Mouse (Mus musculus) myocyte (in vitro differentiated cells): ENCODE results near the gene Muc16.

Experiments
- E2F4 ChIP-seq: IDR thresholded peaks from one replicate; pipeline ENCODE4 v1.6.1; 2011; ENCODE audit warnings: mild to moderate bottlenecking, control low read depth, moderate library complexity; ENCODE audit not compliant: insufficient read depth
- MAX ChIP-seq: IDR thresholded peaks from one replicate; pipeline ENCODE4 v1.6.1; 2011; ENCODE audit warnings: low read depth, mild to moderate bottlenecking, control low read depth
- POLR2A ChIP-seq: IDR thresholded peaks from one replicate; pipeline ENCODE4 v1.6.1; 2011; ENCODE audit warnings: low read depth, mild to moderate bottlenecking, control low read depth, moderate library complexity; ENCODE audit not compliant: insufficient read length
- USF1 ChIP-seq: IDR thresholded peaks from one replicate; pipeline ENCODE4 v1.6.1; 2011; ENCODE audit warnings: low read depth, mild to moderate bottlenecking, control low read depth, moderate library complexity

DNA sequence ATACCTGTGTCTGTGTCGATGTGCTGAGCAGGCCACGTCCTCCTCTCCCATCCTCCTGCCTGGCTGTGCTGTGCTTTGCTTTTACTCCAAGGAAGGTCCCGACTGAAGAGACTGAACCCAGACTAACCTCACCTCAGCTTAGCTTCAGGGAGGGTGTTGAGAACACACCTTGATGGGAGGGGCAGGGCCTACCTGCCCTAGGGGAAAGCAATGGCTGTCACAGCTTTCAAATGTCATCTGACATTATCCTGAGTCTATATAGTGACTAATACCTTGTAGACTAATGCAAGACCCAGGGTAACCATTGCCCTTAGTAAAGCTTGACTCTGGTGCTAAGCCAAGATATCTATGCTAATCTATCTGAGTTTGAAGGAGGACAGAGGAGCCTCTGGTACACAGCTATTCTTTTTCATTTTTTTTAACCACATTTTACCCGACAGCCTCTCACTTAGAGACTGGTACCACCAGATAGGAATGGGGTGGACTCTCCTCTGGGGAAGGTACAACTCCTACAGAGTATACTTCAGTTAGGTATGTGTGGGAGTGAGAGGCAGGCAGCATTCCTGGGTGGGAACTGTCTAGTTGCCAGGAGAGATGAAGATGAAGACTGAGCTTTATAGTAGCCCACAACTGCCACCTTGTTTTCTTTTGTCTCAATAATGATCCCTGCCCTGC lies at the start of gene Muc16:
- TF ChIP-seq E2F4 (no peak), USF1 (no peak), MAX (no peak), POLR2A (no peak)
